Mouse (Mus musculus) lung, adult 2 months (tissue): ENCODE measurements around the gene Ube3b.

ENCODE experiments used
- CTCF ChIP-seq: fragments of 200-500 bp; IDR thresholded peaks from 2 replicates; pipeline ENCODE4 v1.5.1; 2011; ENCODE audit warnings: mild to moderate bottlenecking, low read length, control low read depth; ENCODE audit not compliant: insufficient read depth
- POLR2A ChIP-seq: fragments of 200-500 bp; IDR thresholded peaks from 2 replicates; pipeline ENCODE4 v1.6.1; 2011; ENCODE audit warnings: low read depth, mild to moderate bottlenecking, control low read depth, low read length, borderline replicate concordance; ENCODE audit errors: extremely low read depth

- TF ChIP-seq CTCF (no peak), POLR2A (no peak)
Measured at GRCm38 (mm10) chr5:114373581-114373980, 6.8 kb upstream of the Ube3b start.
